Mouse (Mus musculus) heart, adult 2 months (tissue): Measurements from ENCODE around the gene Tmem17.

Experiments
- CTCF ChIP-seq: fragments of 200-600 bp; IDR thresholded peaks from 2 replicates; pipeline ENCODE4 v1.8.1; 2022; ENCODE audit warnings: antibody characterized with exemption, mild to moderate bottlenecking, moderate library complexity
- EP300 ChIP-seq: fragments of 200-500 bp; IDR thresholded peaks from 2 replicates; pipeline ENCODE4 v1.6.1; 2011; ENCODE audit warnings: low read depth, low read length, control low read depth; ENCODE audit not compliant: insufficient read depth

GRCm38 (mm10) chr11:22524606-22525005 is 12.7 kb downstream of the Tmem17 start:
- no peak for TF ChIP-seq EP300
- no peak for TF ChIP-seq CTCF
